Mouse (Mus musculus) ovary, postnatal 14 days (tissue): Measurements from ENCODE around the gene Nus1.
A peak's percentile ranks its signal among the peaks of the same experiment; 100 is the strongest.

Source experiments
- DNase-seq: peaks from one replicate; pipeline ENCODE4 v3.0.0; 2022; ENCODE audit warnings: low spot score

The Nus1 gene

DNA sequence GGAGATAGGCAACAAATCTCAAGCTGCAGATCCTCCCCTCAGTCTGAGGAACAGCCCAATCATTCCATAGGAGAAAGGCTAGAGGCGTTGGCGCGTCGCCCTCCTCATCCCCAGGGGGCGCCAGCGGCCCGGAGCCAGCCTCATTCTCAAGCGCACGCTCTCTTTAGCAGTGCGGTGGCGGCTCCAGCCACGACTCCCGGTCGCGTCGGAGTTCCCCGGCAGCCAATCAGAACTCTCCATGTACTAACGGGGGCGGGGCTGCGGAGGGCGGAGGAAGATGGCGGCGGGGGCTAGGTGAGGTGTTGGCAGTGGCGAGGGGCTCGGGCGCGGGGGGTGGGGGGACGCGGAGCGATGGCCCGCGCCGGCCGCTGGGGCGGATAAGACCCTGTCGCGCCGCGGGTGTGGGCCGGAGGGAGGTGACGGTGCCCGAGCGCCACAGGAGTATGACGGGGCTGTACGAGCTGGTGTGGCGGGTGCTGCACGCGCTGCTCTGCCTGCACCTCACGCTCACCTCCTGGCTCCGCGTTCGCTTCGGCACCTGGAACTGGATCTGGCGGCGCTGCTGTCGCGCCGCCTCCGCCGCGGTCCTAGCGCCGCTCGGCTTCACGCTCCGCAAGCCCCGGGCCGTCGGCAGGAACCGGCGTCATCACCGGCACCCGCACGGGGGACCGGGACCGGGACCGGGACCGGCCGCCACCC lies at the start of gene Nus1:
Gene Nus1, plus strand, starts transcription at position 249 of the 699 bp plus-strand sequence.
- peak; percentile 92 for DNase-seq

DNA sequence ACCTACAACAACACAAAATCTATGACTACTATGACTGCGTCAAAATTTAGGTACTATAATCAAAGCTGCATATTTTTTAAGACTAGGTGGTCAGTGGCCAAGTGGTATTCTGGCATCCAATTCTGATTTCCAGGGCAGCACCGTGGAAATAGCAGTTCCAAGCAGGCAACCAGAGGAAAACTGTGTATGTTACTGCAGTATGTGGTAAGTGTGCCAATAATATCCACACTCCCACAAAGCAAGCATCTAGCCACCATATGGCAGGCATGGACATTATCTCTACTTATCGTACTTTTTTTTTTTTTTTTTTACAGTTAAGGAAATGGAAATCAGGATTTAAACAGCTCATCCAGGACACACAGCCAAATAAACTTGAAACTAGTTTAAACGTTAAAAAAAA lies 49.0 kb upstream of the Nus1 start:
- no peak for DNase-seq

DNA sequence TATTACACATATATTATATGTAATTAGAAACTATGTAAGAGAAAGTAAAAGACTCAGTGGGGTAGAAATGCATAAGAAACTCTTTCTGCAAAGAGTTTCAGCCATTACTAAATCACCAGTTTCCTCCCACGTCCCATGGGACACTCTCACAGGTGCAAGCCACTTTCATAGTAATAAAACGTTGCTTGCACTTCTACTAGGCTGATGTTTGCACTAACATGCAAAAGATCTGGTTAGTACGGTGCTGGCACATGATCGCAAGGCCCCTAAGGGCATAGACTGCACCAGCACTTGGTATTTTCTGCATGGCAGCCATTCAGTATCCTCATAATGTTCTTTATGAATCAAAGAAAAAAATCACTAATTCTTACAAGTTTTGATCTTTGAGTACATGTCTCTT lies 43.5 kb upstream of the Nus1 start:
- no peak for DNase-seq

DNA sequence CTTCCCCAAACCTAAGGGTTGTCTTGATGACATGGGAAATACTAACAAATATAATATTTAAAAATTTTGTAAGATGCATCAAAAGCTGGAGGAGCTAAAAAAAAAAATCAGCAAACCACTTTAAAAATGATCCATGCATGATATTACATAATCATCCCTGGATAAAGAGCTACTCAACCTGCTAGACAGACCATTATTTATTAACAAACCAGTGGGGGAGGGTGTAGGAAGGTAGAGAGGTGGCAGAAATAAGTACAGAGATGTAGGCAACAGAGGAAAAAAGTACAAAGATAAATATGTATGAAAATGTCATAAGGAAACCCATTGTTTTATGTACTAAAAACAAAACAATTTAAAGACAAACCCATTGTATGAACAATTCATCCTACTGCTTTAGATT lies 42.7 kb upstream of the Nus1 start:
- DNase-seq, result no peak

DNA sequence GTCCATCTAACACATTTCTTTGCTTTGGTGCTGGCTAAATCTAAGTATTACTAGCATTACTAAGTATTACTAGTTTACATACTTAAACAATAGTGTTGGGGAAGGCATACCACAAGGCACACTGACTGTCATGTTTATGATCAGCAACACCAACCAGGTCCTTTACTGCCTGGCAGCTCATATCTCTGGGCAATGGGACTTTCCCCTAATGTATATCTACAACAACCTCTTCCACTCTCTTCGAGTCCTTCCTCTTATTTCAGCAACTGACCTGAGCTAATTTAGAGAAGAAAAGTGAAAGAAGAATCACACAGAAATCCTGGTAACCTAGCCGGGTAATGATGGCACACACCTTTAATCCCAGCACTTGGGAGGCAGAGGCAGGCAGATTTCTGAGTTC lies 40.9 kb upstream of the Nus1 start:
- DNase-seq, result no peak

DNA sequence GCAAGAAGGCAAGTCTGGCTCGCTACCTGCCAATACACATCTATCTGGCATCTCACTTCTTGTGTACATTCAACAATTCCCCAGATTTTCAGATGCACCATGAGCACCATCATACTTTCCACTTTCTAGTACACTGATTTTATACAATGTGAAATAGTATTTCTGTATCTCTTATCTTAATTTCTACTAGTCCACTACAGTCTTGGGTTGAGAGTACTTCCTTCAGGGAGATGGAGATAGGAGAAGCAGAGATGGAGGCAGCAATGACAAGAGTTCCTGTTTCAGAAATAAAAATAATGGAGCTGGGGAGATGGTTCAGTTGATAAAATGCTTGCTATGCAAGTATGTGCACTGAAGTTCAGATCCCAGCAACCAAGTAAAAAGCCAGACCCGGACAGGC lies 39.5 kb upstream of the Nus1 start:
- no peak for DNase-seq

DNA sequence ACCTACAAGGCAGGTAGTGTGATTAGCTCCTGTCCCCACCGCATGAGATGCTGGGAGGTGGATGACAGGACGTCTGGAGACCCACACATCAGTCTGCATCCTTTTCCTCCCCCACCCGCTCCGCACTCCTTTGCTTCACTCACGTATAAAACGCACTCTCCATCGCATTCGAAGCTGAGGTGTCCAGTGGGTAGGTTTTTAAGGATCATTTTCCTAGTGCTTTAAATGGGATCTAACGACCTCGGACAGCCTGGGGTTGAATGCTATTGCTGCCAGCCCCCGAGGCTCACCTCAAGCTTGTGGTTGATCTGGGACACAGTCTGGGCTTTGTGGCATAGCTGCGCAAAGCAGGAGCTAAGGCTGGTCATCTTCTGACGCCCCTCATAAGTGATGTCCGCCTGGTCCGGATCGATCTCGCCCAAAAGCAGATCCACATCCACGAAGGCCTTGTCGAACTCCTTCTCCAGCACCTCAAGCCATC lies 36.0 kb upstream of the Nus1 start:
- DNase-seq, result no peak

DNA sequence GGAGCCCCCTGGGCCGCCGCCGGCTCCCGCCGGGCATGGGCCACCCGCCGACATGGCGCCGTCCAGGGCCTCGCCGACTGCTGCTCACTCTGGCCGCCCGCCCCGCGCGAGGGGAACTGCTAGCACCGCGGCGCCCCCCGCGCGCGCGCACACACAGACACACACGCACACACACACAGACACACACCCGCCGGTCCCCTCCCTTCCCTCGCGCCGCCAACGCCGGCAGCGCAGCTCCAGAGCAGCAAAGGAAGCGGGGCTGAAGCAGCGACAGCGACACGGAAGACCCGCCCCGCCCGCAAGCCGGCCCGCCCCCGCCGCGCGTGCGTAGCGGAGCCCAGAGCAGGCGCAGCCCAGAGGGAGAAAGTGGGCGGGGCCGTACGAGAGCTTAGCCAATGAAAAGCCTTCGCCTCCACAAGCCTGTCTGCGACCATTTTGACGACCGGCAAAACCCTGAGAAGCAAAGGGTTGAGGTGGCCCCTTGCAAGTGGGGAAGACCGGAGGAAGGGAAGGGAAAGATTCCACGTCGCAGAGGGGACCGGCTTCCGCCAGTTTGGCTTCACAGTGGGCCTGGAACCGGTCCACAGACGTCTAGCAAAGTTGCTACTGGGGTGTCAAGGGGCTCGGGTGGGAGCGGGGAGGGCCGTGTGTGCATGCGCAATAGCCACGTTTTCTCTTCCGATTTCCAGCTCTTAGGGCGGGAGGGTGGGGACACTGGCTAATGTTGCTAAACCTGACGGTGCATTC lies 35.3 kb upstream of the Nus1 start, which contains the start of gene Gopc:
Gene Gopc, minus strand, starts transcription at position 280 of the 747 bp plus-strand sequence.
- DNase-seq, result peak; percentile 95

DNA sequence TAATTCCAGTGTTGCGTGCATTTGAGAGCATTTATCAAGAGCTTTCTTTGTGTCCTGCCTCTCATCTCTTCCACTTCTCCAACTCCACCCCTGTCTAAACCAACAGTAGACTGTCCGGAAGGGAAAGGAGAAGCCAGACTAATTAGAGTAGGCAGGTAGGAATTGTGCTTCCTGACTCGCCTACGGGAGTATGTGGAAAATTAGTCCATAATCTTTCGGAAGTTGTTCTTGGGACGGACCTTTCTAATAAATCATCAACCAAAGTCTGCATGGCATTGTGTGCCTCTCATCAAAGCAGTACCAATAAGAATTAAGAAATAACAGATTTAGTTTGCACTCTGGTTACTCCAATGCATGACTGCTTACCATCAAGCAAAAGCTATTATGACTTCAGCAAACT lies 34.3 kb upstream of the Nus1 start:
- DNase-seq, result no peak

DNA sequence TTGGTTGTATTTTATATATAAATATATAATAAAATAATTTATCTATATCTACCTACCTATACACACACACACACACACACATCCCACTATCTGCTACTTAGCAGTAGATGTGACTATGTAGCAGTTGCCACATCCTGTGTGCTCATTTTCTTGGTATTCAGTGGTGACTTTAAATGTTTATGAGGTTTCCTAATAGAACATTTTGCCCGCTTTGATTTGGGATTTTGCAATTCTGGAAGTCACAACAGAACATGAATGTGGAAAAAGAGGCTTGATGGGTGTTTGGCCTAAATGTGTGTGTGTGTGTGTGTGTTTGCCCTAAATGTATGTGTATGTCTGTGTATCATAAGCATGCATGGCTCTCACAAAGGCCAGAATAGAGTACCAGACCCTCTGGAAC lies 33.8 kb upstream of the Nus1 start:
- DNase-seq, result no peak

DNA sequence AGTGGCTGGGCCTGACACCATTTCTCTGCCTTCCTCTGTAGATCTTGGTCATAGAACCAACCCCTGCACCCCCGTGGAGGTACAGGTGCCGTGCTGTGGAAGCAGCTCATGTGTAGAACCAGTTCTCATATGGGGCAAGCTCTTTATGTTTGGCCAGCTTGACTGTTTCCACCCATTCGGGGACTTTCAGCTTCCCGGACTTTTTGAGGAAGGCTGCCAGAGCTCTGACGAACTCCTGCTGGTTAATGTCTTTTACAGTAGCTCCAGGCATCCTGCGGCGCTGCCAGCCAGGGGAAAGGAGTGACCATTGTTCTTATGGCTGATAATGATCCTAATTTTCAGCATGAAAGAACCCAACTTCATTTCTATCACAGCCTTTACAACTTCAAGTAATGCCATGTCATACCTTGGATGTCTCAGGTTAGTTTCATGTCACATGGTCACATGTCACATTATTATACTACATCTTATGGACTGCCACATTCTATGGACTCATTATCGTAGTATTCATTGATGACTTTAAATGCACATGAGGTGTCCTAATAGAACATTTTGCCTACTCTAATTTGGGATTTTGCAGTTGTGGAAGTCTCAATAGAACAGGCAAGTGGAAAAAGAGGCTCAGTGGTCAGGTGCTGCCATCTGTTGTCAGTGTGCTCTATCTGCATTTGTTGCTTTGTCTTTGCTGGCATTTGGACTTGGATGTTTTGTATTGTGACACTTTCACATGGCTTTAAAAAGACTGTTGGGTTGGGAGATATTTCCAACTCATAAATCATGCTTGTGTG lies 32.3 kb upstream of the Nus1 start:
- peak; percentile 36 for DNase-seq

DNA sequence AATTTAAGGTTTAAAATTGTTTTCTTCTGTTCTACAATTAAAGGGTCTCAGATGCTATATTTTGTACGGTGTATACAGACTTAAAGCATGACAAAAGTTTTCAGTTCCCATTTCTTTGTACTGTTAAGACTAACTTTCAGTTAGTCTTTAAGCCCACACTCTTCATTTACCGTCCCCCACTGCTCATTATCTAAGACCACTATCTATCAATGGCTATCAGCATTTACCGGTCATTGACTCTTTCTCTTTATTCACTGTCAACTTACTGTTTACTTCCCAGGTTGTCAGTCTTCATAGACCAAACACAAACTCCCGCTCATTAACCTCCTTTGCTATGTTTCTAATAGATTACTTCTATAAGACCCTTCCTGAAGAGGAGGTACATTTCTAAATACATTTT lies 30.2 kb upstream of the Nus1 start:
- no peak for DNase-seq

DNA sequence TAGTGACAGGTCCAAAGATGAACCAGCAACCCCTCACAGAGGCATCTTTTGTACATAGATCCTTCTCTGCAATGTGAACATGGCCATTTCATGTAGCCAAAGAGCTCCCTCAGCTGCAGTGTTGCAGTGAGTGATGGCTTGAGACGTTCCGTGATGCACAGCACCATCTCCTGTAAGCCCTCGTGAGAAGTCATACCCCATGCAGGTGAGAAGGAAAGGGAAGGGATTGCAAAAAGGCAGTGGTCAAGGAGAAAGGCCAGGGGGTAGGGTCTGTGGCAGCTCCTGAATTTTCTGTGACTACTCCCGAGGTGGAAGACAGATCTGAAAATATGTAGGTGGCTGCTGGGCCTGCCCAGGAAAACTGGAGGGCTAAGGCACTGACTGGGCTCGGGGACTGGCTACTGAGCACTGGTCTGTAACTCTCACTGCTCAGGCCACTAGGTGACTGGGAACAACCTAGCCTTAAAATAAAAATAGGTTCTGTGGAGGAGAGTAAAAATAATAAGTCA lies 28.4 kb upstream of the Nus1 start, which contains the start of gene Nepn:
Gene Nepn, plus strand, starts transcription at position 51 of the 509 bp plus-strand sequence.
- DNase-seq, result no peak

DNA sequence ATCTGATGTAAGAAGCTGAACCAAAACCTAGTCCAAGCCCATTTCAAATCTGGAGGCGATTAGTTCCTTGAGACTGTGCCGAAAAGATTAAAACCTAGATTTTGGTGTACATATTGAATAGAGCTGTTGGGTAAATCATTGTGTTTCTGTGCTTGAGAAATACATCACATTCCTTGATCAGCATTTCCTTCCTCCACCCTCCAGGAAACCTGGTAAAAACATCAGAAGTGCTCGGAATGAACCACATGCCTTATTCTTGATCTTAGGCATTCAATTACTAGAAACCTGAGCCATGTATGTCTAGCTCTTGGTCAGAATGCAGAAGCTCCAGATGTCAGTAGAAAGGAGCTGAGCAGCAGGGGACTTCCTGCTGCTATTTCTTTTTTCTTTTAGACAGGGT lies 27.9 kb upstream of the Nus1 start:
- DNase-seq, result no peak

DNA sequence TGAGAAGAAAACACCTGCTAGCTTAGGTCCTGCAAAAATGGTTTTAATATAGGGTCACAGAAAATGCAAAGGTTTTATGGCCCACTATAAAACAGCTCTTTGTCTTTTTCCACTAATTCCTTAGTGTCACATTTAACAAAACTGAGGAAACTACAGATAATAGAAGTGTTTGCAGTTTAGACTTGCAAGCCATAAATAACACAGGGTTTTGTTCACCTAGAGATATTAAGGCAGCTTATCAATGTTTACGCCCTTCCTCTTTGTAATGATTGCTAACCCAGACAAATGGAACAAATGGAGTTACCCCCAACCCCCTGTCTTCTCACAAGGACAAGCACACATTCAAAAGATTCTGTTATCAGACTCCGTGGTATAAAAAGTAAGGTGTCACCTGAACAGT lies 26.1 kb upstream of the Nus1 start:
- DNase-seq, result no peak

DNA sequence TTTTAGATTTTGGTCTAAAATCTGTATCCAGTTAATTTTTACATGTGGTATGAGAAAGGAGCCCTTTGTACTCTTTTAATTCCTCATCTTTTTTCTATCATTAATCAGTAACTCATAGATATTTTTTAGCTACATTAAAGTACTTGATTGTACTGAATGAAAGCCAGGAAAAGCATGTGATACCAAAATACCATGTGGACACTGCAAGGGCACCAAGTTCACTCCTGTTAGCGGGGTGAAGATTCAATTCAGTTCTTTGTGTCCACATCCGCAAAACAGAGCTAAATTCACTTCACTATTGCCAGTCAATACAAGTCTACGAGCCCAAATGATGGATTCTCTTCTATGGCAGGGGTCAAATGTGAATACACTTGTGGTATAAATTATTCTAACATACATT lies 20.7 kb upstream of the Nus1 start:
- DNase-seq, result no peak

DNA sequence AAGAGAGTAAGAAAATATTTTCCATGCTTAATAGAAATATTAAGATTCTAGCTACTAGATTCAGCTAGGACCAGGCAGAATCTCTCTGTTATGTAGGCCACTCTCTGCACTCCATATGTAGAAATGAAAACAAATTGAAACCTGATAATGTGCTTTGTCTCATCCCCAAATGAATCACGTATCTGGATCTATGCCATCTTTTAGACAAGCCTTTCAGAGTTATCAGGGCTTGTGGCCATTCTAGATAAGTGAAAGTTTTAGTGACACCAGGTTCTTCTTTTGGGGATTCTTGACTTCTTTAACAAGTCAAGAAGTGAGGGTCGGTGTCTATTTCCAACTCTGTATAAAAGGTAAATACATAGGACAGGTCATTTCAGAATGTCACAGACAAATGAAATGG lies 18.6 kb upstream of the Nus1 start:
- no peak for DNase-seq

DNA sequence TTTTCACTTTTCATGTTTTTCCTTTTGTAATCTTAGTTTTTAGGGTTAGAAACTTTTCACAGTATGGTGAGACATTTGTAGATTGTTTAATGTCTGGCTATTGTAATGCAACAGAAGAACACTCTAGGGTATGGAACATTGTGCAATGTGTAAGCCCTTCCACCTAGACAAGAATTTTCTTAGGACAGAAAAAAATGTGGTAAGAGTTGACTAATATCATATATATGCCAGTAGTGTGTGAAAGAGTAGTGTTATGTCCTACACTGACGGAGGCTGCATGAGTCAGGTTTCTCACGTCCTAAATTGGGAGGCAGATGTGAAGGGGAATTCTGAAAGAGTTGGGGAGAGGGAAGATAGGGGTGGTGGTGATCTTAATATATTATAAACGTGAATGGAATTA lies 17.6 kb upstream of the Nus1 start:
- DNase-seq, result no peak

DNA sequence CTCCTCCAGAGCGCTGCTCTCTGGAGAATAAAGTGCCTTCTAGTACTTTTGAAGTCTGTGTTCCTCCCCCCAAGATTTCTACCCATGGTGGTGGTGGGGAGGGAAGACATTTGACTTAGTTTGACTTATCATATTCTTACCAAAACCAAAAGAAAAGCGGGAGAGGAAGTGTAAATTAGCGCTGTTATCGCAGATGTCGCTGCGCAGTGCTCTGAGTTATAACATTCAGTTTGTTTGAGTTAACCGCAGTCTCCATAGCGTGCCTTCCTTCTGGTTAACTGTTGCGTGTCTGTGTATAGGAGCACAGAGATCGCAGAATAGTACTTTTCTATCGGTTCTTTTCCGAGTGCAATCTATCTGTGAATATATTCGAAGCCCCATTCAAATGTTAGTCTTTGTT lies 12.2 kb upstream of the Nus1 start:
- DNase-seq, result no peak

DNA sequence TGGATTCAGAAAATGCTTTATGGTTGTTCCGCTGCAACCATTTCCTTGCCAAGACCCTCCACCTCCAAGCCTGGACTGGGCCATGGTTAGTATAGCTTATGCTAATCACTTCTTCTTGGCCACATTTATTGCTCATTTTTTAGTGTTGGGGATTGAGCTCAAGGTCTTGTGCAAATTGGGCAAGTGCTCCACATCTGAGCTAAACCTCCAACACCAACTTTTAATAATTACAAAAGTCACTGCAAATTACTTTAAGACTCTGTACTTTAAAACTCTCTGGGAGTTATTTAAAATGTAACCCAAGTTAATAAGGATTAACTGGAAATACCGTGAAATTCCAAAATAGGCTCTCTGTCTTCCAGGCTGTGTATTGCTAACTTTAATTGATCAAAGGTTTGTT lies 9.8 kb upstream of the Nus1 start:
- no peak for DNase-seq

DNA sequence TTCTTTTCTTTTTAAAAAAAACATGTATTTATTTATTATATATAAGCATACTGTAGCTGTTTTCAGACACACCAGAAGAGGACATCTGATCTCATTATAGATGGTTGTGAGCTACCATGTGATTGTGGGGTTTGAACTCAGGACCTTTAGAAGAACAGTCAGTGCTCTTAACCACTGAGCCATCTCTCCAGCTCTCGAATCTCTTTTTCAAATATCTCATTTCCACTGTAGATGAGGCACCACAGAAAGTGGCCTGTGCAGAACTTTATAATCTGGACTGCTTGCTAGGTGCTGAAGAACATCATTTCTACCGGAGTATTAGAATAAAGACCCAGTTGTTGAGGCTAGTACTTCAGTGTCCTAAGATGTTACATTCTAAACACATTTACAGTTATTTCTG lies 2.3 kb upstream of the Nus1 start:
- no peak for DNase-seq

DNA sequence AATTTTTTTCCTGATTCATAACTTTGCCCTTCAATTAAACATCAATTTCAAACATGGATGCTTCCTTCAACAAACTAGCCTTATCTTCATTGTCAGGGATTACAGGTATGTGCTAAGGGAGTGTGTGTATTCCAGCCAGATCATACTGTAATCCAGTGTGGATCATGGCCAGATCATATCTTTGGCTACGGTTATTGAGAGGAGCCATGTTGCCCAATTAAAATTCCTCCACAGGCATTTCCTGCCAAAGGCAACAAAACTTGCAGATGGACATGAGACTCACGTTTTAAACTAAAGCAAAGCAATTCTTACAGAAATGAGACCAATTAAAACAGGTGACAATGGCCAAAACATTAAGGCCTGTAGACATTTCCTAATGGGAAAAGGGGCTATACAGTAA lies 889 bp upstream of the Nus1 start:
- no peak for DNase-seq
